Mouse (Mus musculus) forelimb bud, embryonic 11.5 days (tissue): ENCODE data around the gene Gm20809.
"Not testable (repeated sequence)": the region's sequence is repeated elsewhere in the genome, so short reads cannot be mapped to it uniquely, and the experiment has no call there.

Experiments
- DNase-seq: peaks from one replicate; pipeline ENCODE4 v3.0.0-alpha.2; 2012; ENCODE audit warnings: low read depth, low spot score

The Gm20809 gene

GRCm38 (mm10) chrY:24454757-24455156 lies at the start of gene Gm20809:
Gene Gm20809, plus strand, starts transcription at chrY:24455057.
- not testable (repeated sequence) for DNase-seq
